Mouse (Mus musculus) G1E-ER4 (cell line): ENCODE measurements at regions not wholly inside any gene's neighbourhood (a gene's known extent, or its start where the extent isn't known, plus 50 kb on each side); places are given as distances from the start of the nearest gene placed in this dataset.

Source experiments
- GATA1 ChIP-seq: IDR thresholded peaks from one replicate; pipeline ENCODE4 v1.8.0; 2012; ENCODE audit warnings: low read length, inconsistent platforms

GRCm38 (mm10) chr3:134082461-134082860 lies 153.8 kb upstream of the Cxxc4 start:
- TF ChIP-seq GATA1, result no peak

DNA sequence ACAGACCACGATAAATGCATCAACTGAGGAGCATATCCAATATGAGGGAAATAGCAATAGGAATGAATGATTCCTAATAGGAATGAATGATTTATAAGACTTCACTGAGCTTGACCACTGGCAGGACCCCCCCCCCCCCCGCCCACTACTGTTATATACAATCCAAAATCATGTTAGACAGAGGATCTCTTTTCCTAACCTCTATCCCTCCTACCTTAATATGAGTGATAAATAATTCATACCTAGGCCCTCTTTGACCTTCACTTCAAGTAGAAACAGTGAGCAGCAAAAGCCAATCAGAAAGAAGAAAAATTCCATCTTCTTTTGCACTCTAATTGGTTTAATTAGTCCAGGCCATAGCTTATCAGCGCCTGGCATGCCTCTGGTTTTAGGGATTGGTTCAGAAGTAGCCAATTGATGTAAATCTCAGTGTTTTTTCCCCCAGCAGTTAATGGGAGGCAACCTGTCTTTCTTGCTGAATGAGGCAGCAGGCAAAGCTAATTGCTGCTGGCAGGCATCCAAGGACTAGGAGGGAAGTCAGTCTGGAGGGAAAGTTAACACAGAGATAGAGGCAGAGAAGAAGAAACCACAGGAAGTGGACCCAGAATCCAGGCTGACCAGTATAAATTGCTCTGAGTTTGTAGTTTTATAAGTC lies 136.7 kb upstream of the Cxxc4 start:
- TF ChIP-seq GATA1, result no peak

- no peak for TF ChIP-seq GATA1
These were observed 134.0 kb upstream of the Cxxc4 start for GRCm38 (mm10) chr3:134102151-134102738.

DNA sequence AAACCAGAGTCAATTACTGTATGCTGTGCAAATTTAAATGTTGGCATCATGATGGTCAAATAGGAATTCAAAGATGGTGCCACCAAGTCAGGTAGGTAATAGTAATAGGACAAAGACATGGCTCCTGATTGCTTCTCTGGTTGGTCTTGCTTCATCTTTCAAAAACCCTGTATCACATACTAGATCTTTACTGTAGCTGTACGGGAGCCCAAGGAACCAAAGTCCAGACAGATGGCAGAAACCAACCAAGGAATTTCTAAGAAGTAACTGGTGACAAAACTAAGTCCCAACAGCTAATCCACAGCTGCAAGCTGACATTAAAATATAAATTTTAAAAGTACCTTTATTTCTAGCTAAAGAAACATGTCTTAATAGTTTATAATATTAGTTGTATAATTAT lies 131.7 kb upstream of the Cxxc4 start:
- no peak for TF ChIP-seq GATA1

GRCm38 (mm10) chr3:134105112-134105511 lies 131.2 kb upstream of the Cxxc4 start:
- no peak for TF ChIP-seq GATA1

DNA sequence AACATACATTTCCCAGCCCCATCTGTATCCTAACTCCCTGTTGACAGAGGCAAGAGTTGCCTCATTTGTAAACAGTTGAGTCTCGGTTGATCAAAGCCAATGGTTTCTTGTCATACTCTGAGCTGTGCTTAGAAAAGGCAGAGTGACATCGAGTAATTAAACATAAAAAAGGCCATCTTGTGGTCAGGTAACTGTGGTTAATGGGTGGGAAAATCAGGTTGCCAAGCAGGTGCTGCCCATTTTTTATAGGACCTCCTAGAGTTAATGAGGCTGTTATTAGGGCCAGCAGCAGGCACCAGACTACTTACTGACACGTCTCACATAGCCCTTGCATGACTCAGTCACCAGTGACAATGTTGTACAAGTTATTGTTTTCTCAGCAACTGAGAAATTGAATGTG lies 130.7 kb upstream of the Cxxc4 start:
- no peak for TF ChIP-seq GATA1

DNA sequence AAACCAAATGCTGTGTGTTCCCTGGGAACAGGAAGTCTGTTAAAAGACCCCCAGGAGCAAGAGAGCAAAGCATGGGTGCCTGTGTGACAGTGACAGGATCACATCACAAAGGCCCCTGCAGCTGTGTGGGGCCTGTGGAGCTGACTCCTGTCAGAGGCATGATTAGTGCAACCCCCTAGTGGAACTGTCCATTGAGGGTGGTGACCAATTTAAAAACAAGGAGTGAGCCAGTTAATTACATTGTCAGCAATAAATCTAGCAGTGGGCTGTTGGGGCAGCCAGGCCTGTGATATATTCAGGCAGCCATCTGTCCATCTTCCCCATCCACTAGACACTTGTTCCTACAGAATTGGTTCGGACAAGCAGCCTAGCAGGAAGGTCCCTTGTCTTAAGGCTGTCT lies 121.8 kb upstream of the Cxxc4 start:
- no peak for TF ChIP-seq GATA1

- no peak for TF ChIP-seq GATA1
These were observed 121.3 kb upstream of the Cxxc4 start for GRCm38 (mm10) chr3:134115007-134115406.

GRCm38 (mm10) chr3:134118898-134119297 lies 117.4 kb upstream of the Cxxc4 start:
- no peak for TF ChIP-seq GATA1

DNA sequence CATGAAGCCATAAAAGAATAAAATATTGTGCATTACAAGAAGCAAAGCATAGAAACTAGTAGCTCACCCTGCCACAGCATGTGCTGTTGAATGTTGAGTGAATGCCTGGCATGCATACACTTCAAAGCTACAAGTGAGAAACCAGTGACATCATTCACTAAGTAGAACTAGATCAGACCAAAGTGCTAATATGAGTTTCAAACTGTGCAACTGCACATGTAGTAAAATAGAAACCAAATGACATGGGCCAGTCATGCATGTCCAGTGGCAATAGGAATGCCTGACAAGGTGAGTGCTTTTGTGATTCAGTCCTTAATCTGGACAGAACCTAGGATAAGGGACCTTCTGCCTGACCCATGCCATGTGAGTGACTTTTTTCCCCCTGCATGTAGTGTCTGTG lies 111.3 kb upstream of the Cxxc4 start:
- TF ChIP-seq GATA1, result no peak

GRCm38 (mm10) chr3:134130412-134130811 lies 105.9 kb upstream of the Cxxc4 start:
- TF ChIP-seq GATA1, result no peak

GRCm38 (mm10) chr3:134145251-134145650 lies 91.0 kb upstream of the Cxxc4 start:
- TF ChIP-seq GATA1, result no peak

- TF ChIP-seq GATA1, result no peak
These were observed 90.3 kb upstream of the Cxxc4 start for GRCm38 (mm10) chr3:134145935-134146334.

- no peak for TF ChIP-seq GATA1
These were observed 89.7 kb upstream of the Cxxc4 start for GRCm38 (mm10) chr3:134146373-134147224.

- no peak for TF ChIP-seq GATA1
These were observed 74.0 kb upstream of the Cxxc4 start for GRCm38 (mm10) chr3:134162288-134162687.

GRCm38 (mm10) chr3:134169922-134170321 lies 66.4 kb upstream of the Cxxc4 start:
- TF ChIP-seq GATA1, result no peak

GRCm38 (mm10) chr3:134172357-134172756 lies 63.9 kb upstream of the Cxxc4 start:
- TF ChIP-seq GATA1, result no peak
